Mouse (Mus musculus) liver, adult (tissue): ENCODE measurements around the gene Gm28308.

Experiments
- GATA4 ChIP-seq: IDR thresholded peaks from 2 replicates; pipeline ENCODE4 v1.6.1; 2014; ENCODE audit warnings: mild to moderate bottlenecking, low read length; ENCODE audit not compliant: insufficient replicate concordance

Gene Gm28308

DNA sequence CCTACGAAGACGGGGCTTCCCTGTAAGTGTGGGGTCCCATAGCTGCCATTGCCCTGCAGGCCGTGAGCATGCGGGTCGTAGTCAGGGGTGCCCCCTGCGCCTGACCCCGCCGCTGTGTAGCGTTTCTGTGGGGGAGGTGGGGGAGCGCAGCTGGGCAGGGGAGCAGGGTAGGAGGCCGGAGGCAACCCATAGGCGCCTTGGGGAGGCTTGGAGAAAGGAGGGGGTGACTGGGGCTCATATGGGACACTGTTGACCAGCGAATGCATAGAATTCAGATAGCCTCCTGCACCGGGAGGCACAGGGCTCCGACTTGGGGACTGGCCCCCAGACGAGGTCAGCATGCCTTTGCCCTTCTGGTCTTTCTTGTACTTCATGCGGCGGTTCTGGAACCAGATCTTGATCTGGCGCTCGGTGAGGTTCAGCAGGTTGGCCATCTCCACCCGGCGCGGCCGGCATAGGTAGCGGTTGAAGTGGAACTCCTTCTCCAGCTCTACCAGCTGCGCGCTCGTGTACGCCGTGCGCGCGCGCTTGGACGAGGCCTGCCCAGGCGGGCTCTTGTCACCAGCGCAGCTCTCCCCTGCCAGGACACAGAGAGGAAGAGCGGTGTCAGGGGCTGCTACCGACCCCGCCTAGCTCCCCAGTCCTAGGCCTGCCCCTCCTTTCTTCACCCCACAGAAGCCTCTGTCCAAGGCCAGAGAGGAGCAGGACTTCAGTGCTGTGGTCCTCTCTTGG lies 42.8 kb downstream of the Gm28308 start:
- no peak for TF ChIP-seq GATA4

DNA sequence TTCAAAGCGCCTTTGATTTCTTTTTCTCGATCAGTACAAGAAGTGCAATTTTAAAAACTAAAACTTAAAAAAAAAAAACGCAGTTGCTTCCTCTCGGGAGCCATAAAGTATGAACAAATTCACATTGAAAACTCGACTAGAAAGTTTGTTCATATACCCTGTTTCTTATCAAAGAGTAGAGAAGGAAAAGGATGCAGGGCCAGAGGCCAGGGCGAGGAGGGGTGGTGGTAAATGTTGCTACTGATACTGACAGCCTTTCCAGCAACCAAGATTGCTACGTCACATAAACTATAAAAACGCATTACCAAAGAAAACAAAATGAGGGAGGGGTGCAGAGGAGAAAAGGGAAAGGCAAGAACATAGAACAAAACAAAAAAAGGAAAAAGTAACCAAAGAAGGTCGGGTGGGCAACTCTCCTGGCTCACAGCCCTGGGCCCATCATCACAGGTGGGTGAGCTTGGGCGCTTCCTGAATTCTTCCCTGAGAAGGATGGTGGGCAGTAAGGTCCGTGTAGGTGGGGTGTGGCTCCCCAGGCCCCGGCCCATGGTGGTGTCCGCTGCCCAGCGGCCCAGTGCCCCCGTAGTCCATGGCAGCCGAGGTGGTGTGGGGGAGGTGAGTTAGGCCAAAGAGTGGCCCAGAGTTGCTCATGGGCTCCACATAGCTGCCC lies 43.5 kb downstream of the Gm28308 start:
- peak; percentile 42; the same call in 1 of the 2 replicates for TF ChIP-seq GATA4

DNA sequence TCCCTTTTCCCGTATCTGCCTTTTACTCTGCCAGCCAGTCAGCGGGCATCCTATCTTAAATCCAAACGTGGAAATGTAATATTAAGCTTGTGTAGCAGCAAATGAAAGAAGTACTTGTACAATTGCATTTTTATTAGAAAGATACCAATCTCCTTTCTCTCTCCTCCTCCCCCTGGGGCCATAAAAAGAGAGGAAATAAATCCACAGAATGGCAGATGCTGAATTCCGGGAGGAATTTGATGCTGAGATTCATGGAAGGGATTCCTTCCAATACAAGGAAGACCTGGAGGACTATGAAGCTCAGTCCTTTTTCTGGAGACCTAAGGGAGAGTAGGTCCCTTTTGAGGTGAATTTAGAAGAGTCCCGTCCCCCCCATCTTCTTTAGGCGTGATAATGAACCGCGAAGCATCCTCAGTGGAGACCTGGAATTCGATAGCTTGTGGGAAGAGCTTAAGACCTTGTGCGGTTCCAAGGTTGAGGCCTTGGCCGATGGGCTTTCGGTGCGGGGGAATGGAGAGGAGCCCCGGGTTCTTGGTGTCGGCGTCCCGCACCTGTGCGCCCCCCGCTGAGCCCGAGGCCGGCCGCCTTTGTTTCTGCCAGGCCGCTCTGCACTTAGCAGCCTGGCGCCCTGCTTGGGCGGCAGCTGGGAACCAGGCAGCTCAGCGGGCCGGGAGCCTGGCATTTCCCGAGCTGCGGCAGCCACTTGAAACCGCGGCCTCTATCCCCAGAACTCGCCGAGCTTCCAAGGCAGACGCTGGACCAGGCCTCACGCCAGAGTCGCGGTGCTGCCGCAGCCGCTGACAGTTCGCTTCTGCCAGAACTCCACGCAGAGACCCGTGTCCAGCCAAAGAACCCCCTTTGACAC lies 44.7 kb downstream of the Gm28308 start:
- no peak for TF ChIP-seq GATA4

DNA sequence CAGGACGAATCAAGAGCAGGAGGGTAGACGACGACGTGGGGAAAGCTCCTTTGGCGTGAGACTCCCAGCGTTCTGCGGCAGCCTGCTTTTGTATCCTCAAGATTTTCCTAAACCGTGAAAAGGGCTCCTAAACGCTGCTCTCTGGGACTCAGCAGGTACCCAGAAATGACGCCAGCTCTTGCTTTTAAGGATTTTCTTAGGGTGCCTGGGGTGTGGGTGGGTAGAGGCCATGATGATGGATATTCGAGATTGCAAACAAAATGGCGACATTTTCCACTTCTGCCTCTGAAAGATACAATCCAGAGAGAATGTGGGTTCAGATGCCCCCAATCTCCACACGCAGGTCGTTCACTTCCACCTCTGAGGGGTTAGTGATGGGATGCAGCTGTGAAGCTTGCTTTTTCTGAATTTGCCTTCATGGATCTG lies 45.4 kb downstream of the Gm28308 start:
- TF ChIP-seq GATA4: no peak

DNA sequence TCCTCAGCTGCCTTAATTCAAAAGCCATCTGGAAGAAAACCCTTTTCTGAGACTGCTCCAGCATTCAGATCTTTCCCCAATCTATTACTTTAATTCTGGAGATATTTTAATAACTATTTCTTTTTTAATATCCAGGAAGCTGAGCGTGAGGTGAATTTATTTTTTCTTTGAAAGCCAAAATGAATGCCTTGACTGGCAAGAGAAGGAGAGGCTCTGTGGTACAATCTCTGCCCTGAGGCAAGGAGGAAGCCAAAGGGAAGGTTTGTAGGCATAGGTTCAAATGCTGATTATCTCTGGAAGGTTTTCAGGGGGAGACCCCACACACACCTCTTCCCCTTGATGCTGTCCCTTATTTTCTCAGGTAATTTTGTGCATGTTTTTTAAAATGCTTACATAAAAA lies 46.0 kb downstream of the Gm28308 start:
- TF ChIP-seq GATA4: no peak

DNA sequence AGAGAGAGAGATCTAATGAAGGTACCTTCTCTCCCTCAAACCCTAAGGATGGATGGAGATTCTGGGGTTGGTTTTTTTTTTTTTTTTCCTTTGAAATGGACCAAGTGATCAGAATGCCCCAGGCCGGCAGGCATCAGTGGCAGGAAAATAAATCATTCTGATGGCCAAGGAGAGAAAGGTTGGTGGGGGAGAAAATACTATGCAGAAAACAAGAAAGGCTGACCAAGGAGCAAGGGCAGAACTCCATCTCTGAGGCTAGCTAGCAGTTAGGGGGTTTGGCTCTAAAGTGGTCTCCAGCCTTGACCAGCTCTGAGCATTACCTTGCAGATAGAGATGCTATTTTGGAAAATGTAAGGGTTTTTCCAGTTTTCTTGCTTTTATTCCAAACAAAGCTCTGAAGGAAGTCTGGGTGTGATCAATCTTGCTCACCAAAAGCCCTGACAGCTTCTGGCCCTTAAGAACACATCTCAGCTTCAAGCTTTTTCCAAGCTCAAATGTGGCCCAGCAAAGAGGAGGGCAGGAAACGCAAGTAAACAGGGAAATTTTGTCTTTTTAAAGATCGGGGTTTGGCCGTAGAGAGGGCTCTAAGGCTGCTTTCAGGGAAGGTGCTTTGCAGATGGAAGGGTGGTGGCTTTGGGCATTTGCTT lies 46.6 kb downstream of the Gm28308 start:
- TF ChIP-seq GATA4: no peak

DNA sequence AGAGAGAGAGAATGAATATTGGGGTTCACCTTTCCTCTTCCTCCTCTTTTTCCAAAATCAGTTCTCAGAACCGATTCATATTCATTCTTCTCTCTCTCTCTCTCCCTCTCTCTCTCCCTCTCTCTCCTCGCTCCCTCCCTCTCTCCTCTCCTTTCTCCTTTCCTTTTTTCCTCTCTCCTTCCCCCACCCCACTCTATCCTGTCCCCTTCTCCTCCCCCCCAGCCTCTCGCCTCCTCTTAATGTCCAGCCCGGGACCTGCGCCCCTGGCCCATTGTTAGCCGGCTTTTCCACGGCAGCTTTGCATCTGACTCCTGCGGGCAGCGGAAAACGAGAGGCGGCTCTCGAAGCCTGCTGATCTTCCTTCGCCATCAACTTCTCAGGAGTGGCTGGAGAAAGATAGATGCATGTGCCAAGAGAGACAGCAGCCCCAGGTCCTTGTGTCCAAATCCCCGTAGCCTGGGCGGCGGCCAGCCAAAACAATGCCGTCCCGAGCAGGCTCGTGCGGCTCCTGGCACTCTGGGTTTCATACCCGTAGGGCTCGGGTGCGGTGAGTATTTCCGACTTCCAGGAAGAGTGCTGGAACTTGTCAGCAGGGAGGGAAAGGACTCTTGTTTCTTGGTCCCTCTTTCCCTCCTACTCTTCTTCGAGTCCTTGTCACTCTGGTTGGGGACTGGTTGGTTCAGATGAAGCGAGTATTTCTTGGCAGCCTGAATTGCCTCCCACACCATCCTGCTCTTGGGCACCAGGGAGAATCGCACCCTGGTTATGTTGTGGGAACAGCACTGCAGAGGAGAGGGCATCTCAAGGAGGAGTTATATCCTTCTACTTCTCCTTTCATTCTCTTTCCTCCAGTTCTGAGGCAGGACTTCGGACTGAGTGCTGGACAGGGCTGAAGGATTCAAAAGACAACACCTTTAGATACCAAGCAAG lies 47.4 kb downstream of the Gm28308 start:
- no peak for TF ChIP-seq GATA4

DNA sequence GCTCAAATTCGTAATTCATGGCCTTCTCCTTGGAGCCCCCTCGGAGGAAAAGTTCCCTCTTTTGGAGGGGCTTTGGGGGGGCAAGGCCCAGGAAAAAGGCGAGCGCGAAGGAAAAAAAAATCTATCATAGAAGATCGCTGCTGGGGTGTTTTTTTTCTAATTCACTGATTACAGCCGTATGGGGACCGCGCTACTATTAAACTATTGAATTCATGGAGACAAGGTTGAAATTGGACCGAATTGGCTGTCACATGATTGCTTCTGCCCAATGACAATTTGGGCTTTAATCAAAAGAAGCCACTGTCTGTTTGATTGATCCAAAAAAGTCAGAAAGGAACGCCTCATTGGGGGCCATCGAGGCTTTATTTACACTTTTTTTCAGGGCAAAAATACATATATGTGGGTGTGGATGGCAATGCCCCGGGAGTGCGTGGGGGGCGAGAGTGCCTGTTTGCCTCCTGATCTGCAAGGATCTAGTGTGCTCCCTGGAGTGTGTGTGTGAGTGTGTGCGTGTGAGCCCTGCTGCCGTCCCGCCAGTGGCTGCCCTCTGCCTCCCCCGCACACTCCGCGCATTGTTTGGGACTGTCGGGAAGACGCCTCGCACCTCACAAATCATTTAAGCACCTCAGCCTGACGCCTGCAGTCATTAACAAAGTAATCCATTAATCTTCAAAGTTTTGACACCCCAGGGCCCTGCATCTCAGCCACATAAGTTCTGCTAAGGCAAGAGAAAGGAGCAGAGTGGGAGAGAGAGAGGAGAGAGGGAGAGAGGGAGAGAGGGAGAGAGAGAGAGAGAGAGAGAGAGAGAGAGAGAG lies 48.3 kb downstream of the Gm28308 start, which contains the start of gene Hoxa2:
Hoxa2 (minus strand) TSS at position 206 of the 815 bp plus-strand sequence.
- TF ChIP-seq GATA4: 0 out of 2 replicates have a peak, but pooled peaks have one; percentile 31

DNA sequence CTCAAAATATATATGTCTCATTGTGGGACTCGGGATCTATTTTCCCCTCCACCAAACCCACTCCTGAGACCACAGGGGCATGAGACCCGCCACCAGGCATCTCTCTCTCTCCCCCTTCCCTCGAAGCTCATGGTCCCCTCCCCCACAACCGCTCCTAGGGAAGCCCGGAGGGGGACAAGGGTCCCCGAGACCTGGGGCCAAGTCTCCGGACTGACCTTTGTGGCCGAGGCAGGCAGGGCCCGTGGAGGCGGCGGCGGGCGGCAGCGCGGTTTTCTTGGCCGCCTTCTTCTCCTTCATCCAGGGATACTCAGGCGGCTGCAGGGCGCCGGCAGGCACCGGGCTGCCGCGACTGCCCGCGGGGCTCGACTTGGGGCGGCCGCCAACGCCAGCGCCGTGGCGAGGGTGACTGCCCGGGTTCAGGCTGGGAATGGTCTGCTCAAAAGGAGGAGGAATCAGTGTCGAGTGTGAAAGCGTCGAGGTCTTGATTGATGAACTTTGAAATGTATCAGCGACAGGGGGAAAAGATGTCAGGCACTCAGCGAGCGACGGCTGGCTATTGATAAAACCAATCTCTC lies 49.0 kb downstream of the Gm28308 start:
- TF ChIP-seq GATA4: no peak

DNA sequence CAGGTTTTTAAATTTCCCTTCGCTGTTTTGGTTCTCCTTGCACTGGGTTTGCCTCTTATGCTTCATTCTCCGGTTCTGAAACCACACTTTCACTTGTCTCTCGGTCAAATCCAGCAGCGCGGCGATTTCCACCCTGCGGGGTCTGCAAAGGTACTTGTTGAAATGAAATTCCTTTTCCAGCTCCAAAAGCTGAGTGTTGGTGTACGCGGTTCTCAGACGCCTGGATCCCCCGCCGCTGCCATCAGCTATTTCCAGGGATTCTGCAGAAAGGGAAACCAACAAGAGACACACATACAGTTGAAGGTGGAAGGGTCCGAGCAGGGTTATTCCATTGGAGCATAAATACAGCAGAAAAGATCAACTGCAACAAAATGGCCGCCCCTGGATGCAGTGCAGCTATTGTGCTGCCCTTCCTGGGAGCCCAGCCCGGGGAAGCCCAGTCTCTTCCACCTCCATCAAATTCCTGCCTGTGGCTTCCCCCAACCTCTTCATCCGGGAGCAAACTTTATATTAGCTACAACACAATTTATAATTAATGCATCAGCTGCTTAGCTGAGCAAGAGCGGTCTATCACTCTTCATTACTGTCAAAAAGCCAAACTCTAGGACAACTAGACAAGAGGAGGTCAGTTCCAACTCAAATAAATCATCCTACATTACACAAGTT lies 49.6 kb downstream of the Gm28308 start:
- no peak for TF ChIP-seq GATA4

DNA sequence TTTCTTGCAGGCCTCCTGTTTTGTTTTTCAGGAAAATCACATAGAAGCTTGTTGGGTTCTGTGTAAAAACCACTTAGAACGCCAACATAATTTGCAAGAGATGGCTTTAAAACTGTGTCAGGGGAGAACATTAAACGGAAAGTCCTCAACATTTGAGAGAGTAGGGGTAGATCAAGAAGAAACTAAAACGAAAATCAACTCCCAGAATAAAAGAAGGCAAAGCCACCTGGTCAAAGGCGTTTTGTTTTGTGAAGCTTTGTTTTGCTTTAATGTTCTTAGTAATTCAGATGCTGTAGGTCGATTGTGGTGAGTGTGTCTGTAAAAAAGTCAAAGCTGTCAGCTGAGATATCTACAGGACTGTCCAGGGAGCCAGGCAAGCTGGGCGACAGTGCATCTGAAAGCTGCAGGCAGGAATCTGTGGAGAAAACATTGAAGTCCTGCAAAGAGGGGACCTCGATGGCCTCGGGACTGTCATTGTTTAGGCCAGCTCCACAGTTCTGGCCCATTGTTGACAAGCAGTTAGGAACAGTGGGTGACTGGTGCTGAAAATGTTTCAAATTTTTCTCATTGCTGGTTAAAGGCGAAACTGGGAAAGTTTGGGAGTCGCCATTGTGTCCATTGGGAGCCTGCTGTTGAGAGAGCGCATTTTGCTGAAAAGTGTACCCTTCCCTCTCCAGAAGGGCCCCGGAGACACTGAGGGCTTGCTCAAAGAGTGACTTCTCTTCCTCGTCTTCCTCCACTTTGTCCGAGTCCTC lies 50.4 kb downstream of the Gm28308 start:
- no peak for TF ChIP-seq GATA4

DNA sequence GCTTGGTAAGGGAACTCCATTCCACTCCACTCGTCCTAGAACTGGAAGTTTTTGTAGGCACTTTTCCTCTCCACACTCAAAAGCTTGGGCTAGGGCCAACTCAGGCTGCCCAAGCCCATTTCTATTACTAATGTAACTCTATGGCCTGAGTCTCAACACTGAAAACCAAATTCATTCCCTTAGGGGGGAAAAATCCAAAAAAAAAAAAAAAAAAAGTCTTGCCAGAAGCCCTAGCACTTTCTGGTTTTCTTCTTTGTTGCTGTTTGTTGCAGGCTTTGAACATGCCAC lies 51.1 kb downstream of the Gm28308 start:
- TF ChIP-seq GATA4: no peak
